Mouse (Mus musculus): ENCODE data around the gene Ighmbp2. TPM values are rescaled to one million over a fixed set of nuclear protein-coding genes. Genes with fewer than 3 reads are reported as not detected.

Gene Ighmbp2
- 2.2 and 2.7 TPM in 2 replicates for polyA plus RNA-seq (2012; rRNA removed)

DNA sequence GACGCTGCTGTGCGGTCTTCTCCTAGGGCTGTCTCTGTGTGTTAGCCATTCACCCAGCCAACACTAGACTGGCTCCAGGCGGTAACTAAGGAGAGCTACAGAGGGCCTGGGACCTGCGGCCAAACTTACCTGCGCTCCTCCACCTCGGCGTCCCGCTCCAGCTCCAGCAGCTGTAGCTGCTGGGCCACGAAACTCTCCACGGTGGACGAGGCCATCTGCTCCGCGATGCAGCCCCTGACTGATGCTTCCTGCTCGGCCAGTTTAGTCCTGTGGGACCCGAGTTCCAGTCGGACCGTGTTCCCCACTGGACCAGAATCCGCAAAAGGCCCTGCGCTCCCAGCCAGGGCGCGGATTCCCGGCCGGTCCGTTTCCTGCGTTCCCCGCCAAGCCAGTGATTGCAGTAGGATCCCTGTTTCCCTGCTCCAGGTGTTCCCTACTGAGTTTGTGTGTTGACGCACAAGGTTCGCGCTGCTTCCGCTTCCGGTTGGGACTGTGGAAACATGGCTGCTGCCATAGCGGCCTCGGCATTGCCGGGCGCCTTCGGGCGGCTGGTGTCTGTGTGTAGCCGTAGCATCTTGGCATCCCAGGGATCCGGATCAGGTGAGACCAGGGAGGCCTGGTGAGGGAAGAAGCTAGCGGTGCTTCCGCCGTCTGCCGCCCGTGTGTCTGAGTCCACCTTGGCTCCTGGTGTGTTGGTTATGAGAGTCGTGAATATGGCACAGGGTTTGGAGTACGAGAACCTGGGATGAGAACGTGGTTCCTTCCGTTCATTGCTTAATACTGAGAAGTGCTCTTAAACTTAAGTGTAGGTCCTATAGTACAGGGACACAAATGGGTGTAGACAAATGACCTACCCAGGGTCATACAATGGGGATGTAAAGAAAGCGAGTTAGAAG lies at the start of gene Ighmbp2, which contains the start of gene Mrpl21:
Ighmbp2 (minus strand) TSS at position 446 of the 896 bp plus-strand sequence.
Mrpl21 (plus strand) TSS at position 330 of the 896 bp plus-strand sequence.

DNA sequence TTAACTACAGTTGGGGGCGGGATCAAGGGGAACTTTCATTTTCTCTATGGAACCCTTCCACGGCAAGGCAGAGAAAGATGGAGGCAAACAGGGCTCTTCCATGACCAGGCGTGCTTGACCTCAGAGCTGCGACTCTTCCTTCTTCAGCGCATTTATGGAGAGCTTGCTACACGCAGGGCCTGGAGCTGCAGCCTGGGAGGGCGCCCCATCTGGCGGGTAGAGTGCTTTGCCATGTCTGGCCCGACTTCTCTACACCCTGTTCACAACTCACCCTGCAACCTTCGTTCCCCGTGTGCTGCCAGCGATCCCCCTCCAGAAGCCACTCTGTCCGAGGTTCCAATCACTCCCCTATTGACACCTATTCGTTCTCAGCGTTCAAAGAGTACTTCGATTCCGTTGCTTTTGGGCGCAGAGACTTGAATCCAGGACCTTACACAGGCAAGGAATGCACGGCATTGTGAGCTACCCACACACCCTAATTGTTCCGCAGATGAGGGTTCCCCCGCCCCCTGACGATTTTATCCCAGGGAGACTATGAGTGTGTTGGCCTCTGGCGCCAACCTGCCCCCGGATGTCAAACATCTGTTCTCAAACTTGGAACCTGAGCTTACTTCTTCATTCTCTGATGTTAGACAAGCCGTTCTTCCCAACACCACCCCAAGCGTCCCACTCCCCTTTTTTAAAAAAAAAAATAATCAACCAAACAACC lies 39.6 kb upstream of the Ighmbp2 start, which contains the start of gene Cpt1a:
Cpt1a (plus strand) TSS at position 74 of the 709 bp plus-strand sequence.

Other genes with a start within 250 kb of the Ighmbp2 start
- 39.1 and 42.7 TPM in 2 replicates for gene Mrpl21, start 116 bp downstream of the Ighmbp2 start, polyA plus RNA-seq (2012; rRNA removed)
- gene Cpt1a, start 39.3 kb upstream of the Ighmbp2 start, polyA plus RNA-seq (2012; rRNA removed): 73.6 and 113 TPM in 2 replicates
- gene Tesmin, start 105.8 kb upstream of the Ighmbp2 start, polyA plus RNA-seq (2012; rRNA removed): 0.29 TPM in 1 of 2 replicates, not detected in the other
- 4.3 and 5.3 TPM in 2 replicates for gene Gal, start 131.5 kb upstream of the Ighmbp2 start, polyA plus RNA-seq (2012; rRNA removed)

All from stomach, adult 2 months (tissue).